Mouse (Mus musculus) heart, adult 2 months (tissue): ENCODE results near the gene Kifc3.

Experiments
- CTCF ChIP-seq: fragments of 200-600 bp; IDR thresholded peaks from 2 replicates; pipeline ENCODE4 v1.8.1; 2022; ENCODE audit warnings: antibody characterized with exemption, mild to moderate bottlenecking, moderate library complexity
- POLR2A ChIP-seq: fragments of 200-500 bp; IDR thresholded peaks from 2 replicates; pipeline ENCODE4 v1.6.1; 2011; ENCODE audit warnings: mild to moderate bottlenecking, low read depth, low read length, control low read depth; ENCODE audit not compliant: insufficient read depth

GRCm38 (mm10) chr8:95235683-95236082 is 33.1 kb upstream of the Kifc3 start:
- peak; percentile 88 for TF ChIP-seq CTCF
- no peak for TF ChIP-seq POLR2A
